Mouse (Mus musculus): Measurements from ENCODE around the gene Nexn. TPM values are rescaled to one million over a fixed set of nuclear protein-coding genes. Genes with fewer than 3 reads are reported as not detected.
"Not testable (repeated sequence)": the region's sequence is repeated elsewhere in the genome, so short reads cannot be mapped to it uniquely, and the experiment has no call there.

Gene Nexn
- 100 to 1,000 TPM; 297 to 301 TPM for total RNA-seq (2021)
- long read RNA-seq, experiment 1, transcript Nexn-212 (10 exons, 2,392 nt) = major isoform, 6 of 580 reads
- long read RNA-seq, experiment 1, partial matches to known transcripts = 210 of 580 reads
- long read RNA-seq, experiment 1, other reads (novel, unspliced or antisense) = 363 of 580 reads
- long read RNA-seq, experiment 2, partial matches to known transcripts = 130 of 498 reads
- long read RNA-seq, experiment 2, other reads (novel, unspliced or antisense) = 361 of 498 reads

DNA sequence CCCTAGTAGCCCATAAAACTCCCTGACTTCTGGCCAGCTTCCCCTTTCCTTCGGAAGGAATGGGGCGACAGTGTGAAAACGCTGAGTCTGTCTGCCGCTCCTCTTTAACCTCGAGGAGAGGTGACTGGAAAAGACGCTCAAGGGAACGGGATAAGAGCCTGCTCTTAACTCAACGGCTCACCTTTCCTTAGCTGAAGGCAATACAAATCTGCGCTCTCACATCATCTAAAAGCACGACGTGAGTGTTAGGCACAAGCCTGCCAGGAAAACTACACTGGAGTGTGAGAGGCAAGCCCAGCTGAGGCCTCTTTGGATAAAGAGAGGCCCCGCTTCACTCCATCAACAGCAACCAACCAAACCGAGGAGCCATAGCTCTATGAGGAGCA is at the start of gene Nexn:
TSS of gene Nexn (minus strand) at position 315 of the 386 bp plus-strand sequence.
- intact Hi-C loops (cut with DNase I) = no loop called here
- DNase-seq = no peak

DNA sequence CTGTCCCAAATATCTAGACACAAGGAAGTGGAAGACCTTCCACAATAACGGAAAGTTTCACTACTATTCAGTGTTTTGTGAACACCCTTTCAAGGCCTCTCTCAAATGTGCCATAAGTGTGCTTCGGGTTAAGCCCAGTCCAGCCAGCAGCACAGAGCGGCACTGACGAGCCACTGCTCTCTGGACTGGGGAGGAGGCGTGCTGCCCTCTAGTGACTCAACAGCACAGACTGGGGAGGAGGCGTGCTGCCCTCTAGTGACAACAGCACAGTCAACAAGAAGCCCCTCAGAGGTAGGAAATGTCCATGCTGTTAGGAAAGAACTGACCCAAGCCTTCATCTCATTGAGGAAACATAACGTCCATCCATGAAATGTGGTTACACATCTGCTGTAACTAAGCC is 49.5 kb upstream of the Nexn start:
- intact Hi-C loops (cut with DNase I) = loop anchor here (10.0 kb wide), 1 partner anchor 201 kb away; no protein-coding TSS in a partner anchor
- peak; percentile 86 to 90 for DNase-seq

DNA sequence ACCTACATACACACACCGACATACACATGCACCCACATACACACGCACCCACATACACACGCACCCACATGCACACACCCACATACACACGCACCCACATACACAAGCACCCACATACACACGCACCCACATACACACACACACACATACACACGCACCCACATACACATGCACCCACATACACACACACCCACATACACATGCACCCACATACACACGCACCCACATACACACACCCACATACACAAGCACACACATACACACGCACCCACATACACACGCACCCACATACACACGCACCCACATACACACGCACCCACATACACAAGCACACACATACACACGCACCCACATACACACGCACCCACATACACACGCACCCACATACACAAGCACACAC is 48.5 kb upstream of the Nexn start:
- DNase-seq = not testable (repeated sequence)
- intact Hi-C loops (cut with DNase I) = loop anchor here (10.0 kb wide), 1 partner anchor 200 kb away; no protein-coding TSS in a partner anchor

DNA sequence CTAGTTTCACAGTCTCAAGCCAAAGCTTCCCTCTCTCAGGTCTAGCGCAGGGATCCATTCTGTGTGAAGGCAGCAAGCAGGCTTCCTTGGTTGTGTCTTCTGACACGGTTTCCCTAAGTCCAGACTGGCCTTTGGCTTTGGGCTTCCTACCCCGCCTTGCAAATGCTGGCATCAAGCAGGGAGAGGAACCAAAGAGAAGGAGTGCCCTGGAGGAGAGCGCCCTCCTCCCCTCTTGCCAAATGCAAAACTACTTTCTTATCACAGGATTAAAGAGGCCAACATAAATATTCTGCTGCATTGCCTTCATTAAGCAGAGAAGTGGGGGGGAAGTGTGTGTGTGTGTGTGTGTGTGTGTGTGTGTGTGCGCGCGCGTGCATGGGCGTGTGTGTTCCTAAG is 43.1 kb upstream of the Nexn start:
- intact Hi-C loops (cut with DNase I) = loop anchor here (2.0 kb wide), 1 partner anchor 48 kb away; no protein-coding TSS in a partner anchor
- no peak for DNase-seq

DNA sequence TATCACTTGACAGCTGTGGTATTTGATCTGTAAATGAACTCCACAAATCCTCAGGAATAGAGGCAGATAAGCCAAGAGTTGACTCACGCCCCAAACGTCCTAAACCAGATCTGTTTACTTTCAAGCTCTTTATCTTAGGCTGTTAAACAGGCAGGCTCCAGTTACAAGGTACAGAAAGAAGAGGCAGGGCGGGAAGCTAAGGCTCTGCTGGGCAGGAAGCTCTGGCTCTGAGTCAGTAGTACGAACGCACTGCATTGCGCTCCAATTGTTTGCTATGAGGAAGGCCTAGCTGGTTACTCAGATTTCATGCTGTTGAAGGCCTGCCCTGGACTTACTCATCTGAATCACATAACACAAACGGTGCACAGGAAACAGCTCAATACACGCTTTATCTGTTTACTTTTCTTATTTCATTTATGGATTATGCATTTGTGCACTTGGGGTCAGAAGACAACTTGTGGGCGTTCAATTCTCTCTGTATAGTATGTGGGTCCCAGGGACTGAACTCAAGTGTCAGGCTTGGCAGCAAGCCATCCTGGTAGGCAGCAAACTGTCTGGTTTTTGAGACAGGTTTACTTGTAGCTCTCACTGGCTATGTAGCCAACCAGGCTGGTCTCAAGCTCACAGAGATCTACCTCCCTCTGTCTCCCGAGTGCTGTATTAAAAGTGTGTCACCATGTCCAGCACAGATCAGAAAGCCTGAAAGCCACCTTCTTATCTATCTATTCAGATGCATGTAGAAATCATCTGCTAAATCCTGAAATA is 42.5 kb upstream of the Nexn start:
- intact Hi-C loops (cut with DNase I) = loop anchor here (2.0 kb wide), 1 partner anchor 48 kb away; no protein-coding TSS in a partner anchor
- peak; percentile 18 to 38 for DNase-seq

DNA sequence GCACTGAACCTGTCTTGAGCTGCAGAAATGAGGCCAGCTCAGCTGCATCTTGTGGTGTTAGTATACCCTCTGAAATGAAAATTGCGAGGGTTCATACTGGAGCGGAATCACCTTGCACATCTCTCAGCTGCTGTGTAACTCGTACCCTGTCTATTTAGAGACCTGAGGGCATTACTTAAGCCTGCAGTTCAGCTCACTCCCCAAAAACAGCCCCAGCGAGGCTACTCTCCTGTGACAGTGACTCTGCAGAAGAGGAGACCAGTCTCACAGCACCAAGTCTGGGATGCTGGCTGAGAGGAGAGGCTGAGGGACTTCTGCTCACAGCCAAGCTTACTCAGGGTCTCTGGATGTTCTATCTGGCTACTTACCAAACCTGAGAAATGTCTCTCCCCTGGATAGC is 39.8 kb upstream of the Nexn start:
- intact Hi-C loops (cut with DNase I) = no loop called here
- no peak for DNase-seq

DNA sequence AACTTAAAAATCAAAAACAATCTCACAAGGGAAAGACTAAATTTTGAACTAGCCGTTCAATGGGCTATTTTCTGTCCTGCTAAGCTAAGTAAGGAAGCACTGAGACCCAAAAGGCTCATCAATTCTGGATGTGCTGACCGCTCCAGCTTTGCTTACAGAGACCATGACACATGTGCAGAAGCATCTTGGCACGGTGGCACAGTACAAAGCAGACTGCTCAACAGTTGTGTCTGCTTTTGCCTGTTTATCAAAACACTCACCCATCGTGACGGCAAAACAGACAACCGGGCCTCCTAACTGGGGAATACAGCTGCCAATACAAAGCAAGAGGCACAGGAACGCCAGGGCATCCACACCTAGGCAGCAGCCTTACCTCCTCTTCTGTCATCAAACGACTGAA is 38.9 kb upstream of the Nexn start:
- intact Hi-C loops (cut with DNase I) = no loop called here
- peak; percentile 35 to 41 for DNase-seq

DNA sequence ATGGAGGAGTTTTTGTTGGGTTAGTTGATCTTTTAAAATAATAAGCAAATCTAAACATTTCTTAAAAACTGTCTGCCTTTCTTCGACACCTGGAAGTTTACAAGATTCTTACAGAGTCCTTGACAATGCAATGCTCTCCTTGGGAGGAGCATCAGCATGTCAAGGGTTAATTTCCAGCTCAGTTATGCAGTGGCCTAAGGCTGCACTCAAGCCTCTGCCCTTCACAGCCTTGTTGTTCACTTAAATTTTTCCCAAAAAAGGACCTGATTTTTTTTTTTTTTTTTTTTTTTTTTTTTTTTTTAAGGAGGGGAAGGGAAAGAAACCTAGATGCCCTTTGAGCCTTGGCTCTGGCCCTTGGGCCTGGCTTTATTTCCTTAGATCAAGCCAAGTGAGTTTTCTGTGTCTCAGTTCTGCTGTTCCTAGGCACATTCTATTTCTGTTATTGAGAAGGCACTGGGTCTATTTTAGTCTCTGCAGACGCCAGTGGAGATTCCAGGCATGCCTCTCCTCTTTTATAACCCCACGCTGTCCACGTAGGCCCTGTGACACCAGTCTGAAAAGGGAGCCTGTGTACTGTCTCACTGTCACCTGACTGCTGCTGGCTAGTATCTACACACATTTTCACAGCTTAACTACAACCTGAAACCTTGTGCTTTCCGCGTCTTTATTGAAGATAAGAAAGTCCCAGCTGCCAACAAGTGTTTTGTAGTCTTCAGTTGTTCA is 38.1 kb upstream of the Nexn start:
- intact Hi-C loops (cut with DNase I) = no loop called here

DNA sequence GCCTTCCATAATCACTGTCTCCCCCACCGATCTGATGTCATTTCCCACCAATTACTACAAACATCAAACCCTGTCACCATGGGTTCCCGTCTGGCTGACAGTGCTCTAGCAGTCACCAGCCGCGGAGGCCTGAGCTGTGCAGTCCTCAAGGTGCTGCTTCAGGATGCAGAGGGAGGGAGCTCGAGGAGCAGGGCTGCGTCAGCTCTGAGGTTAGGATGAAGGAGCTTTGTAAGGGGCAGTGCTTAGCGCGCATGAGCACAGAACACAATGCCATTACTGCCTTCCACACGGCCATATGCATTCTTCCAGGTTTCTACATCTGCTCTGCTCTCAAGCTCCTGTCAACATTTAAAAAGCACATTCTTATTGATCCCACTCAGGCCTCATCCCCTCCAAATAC is 36.8 kb upstream of the Nexn start:
- intact Hi-C loops (cut with DNase I) = no loop called here
- no peak for DNase-seq

More for the DNA sequence above, 38.1 kb upstream of the Nexn start:
- DNase-seq = peak; percentile 46 to 51

DNA sequence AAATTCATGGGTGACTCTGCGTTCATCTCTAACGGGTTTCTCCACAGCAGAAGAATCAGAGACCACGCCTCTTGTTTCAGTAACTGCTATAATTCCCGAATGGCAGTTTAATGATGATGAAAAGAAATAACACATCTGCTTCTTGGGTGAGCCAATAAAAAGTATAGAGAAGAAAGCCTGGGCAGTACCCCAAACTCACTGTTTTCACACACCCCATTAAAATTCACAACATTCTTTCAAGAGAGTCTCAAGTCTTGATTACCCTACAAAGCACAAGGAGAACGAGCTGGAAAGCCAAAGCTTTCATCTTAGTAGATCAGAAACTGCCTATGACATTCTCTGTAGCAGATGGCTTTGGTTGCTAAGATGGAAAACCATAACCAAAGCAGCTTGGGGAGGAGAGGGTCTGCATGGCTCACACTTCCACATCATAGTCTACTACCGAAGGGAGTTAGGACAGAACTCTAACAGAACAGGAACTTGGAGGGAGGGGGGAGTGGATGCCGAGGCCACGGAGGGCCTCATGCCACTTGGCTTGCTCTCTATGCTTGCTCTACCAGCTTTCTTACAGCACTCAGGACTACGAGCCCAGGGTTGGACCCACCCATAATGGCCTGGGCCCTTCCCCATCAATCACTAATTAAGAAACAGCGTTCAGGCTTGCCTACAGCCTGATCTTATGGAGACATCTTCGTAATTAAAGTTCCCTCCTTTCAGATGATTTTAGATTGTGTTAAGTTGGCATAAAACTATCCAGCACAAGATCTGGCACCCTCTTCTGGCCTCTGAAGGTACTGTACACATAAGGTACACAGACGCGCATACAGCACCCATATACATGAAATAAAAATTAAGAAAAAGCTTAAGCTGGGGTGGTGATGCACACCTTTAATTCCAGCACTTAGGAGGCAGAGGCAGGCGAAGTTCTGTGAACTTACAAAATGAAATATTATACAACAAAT is 34.5 kb upstream of the Nexn start:
- intact Hi-C loops (cut with DNase I) = no loop called here

DNA sequence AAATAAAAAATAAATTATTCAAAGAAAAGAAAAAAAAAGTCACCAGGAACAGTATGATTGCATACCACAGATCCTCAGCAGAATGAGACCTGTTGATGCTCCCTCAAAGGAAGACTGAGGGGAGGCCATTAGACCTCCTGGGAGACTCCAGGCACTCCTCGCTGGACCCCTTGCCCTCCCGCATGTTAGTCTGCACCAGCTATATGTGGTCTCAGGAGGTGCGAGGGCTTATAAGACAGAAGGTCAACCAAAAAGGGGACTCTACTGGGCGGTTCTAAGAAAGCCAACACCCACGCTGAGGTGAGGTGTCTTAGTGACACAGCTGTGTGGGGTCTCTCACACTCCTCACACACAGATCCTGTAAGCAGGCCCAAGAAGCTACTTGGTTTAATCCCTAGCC is 29.7 kb upstream of the Nexn start:
- DNase-seq = no peak
- intact Hi-C loops (cut with DNase I) = no loop called here

More for the DNA sequence above, 34.5 kb upstream of the Nexn start:
- DNase-seq = no peak

DNA sequence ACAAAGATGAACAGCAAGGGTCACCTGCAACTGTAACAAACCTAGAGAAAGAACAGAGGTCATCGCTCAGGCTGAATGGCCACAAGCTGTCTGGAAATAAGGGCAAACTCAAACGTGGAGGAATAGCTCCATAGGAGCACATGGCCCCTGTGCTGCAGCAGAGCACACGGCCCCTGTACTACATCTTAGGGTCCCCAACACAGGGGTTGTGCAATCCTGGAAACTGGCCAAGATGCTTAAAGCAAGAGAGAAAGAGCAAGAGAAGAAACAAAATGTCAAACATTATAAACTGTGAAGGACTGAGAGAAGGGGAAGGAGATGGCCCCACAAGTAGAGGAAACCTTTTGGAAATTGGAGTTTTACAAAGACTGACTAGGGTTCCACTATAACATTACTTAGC is 28.2 kb upstream of the Nexn start:
- DNase-seq = no peak
- intact Hi-C loops (cut with DNase I) = no loop called here

DNA sequence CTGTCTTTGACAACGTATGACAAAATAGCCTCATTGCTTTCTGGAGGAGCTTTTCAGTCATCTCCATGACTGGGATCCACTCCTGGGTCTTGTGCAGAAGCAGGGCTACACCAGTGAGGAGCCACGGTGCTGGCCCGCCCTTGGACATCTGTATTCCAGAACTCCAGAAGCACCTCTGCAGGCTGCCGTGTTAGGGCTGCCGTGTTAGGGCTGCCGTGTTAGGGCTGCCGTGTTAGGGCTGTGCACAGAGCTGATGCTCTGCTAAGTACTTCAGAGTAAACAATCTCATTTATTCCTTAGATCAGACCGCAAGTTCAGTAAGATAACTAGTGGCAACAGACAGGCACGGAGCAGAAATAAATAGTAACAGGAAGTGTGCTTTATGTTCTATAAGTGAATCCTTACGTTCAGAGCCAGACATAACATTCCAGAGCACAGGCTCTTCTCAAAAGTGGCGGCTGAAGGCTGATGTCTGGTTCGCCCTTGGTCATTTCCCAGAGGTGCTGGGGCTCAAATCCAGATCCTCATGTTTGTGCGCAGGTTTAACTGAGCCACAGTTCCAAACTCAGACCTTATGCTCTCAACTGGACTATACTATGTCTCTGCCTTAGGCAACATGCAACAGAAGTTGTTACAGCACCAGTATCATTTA is 27.5 kb upstream of the Nexn start:
- no peak for DNase-seq
- intact Hi-C loops (cut with DNase I) = no loop called here

DNA sequence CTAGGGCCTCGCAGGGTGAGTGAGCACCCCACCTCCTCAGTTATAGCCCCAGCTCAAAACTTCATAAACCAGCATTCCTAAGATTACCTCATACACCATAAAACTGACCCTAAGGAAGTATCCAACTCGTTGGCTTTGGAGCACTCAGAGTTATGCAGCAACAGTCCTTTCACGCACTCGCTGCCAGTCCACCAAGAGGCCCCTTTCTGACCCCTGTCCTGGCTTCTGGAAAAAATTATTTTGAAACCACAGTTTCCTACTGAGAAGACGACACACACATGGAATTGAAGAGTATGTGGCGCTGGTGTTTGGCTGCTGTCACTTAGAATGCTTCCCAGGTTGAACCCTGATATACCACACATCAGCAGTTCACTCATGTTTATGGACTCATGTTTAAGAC is 25.7 kb upstream of the Nexn start:
- intact Hi-C loops (cut with DNase I) = no loop called here
- no peak for DNase-seq

DNA sequence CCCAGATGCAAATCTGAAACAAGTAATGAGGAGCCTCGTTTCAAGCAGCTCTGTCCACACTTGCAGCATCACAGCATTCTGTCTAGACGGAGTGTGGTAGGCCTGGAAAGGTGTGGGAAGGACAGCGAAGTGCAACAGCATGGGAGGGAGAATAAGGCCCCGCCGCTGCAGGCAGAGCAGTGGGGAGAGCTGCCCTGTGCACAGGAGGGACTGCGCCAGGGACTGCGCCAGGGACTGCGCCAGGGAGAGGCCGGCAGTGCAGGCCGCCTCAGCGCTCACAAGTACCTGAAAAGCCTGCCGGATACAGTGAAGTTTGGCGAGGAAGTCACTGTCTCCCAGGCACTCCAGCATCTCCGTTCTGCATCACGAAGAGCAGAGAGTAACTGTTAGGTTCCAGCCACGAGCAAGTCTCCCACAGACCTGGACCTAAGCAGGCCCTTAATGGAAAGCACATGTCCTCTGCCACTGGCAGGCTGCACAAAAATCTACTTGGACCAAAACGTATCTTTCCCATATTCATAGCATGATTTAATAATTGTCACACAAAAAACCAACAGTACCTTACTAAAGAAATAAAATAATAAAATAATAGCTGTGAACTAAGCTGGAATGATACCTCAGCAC is 24.1 kb upstream of the Nexn start:
- no peak for DNase-seq
- intact Hi-C loops (cut with DNase I) = no loop called here

DNA sequence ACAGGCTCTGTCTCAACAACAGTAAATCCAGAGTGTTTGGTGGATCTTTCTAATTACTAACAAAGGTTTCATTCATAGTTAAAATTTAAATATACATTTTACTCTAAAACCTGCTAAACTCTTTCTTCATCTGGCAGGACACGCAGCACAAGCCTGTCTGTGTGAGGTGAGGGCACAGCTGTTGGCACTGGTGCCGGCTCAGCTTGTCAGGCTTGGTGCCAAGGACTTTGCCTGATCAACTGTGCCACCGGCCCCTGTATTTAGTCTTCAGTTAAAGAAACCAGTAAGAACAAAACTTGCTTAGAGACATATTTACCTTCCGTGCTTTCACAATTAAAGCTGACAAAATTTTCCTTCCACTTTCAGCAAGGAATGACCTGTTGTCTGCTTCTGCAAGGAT is 22.6 kb upstream of the Nexn start:
- peak; percentile 48 to 73 for DNase-seq
- intact Hi-C loops (cut with DNase I) = no loop called here

DNA sequence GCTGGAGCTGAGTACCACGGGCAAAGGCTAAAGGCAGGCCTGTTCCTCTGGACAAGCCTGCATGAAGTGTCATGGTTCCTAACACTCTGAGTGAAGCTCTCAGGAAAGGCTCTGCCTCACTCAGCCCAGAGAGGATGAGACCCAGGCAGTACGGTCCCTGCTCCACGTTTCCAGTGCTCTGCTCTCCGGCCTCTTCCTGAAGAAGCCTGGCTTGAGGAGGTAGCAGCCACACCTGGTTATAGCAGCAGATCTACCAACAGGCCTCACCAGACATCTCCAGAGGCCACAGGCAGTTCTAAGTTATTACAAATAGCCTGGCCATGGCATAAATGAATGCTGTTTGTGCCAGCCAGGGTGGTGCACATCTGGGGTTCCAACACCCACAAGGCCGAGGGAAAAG is 22.1 kb upstream of the Nexn start:
- DNase-seq = no peak
- intact Hi-C loops (cut with DNase I) = no loop called here

DNA sequence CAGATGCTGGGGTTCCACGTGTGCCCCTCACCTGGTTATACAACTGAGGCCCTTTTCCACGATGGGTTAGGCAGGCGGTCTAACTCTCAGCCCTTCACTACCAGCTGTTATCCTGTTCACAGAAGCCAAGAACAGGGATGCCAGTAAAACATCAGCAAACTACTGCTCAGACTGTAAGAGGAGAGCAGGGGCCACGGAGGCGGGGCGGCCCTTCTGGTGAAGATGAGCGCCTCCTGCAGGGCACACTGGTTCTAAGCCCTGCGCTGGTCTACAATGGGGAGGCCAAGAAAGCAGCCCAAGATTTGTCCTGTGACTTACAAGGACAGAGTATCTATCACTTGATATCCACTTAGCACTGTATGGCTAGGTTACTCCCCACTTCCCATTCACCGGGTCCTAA is 21.7 kb upstream of the Nexn start:
- intact Hi-C loops (cut with DNase I) = no loop called here
- no peak for DNase-seq

DNA sequence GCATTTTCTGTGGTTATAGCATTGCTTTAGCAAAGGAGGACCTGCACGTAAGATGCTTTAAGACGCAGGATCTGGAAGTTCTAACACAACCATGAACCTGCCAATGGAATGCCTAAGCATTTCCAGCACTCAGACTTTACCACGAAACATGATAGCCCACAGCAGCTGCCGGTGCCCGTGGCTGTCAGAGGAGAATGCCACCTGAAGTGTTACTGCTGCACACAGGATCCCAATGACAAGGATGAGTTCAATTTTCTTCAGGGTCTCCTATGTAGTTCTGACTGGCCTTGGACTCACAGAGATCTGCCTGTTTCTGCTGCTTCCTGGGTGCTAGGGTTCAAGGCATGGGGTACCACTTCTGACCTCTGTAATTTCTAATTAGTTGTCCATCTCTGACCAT is 18.6 kb upstream of the Nexn start:
- intact Hi-C loops (cut with DNase I) = no loop called here
- DNase-seq = no peak

All from heart, postnatal 14 days (tissue).